ENCODE assay signal across 28 mouse cellular contexts in the genomic region with DNA sequence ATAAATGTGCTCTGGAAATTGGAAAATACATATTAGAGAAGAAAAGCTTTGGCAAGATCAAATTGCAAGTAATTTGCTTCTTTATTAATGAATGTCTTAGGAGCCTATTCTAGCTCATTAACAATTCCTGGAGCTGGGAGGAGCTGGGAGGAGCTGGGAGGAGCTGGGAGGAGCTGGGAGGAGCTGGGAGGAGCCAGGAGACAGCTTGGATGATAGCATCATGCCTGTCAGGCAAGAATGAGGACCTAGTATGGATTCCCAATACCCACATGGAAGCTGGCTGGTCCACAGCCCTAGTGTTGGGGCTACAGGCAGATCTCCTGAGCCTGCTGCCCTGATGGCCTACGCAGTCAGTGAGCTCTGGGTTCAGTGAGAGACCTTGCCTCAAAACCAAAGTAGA. TPM values are rescaled to one million over a fixed set of nuclear protein-coding genes. Genes with fewer than 3 reads are reported as not detected.
A peak's percentile ranks its signal among the peaks of the same experiment; 100 is the strongest.
DNase-seq lines count a peak whose midpoint lies in the region; ATAC-seq and TF ChIP-seq lines count a peak whose summit lies in the region.
"Had no signal": no experiment of that assay in that cellular context is flagged by ENCODE, and none has a peak within 500 bp of the region (broad histone marks: within the 10 kb centered on the region; RNA-seq: fewer than 3 reads in every experiment).

No protein-coding gene starts in this region.

- H3K9ac ChIP-seq in kidney, embryonic 14.5 days (ENCODE audit: low read depth, low read length), result no peak overlapping the region
- H3K9ac ChIP-seq in kidney, postnatal 0 days (ENCODE audit: low read depth, low read length), result no peak overlapping the region
- H3K9ac ChIP-seq: embryonic facial prominence, embryonic 13.5 days; forebrain, embryonic 15.5 days; heart, embryonic 12.5 days; hindbrain, embryonic 14.5 days; liver, embryonic 14.5 days; lung, embryonic 14.5 days; midbrain, embryonic 15.5 days; neural tube, embryonic 15.5 days had no signal

- H3K27ac ChIP-seq in kidney, embryonic 14.5 days (ENCODE audit: low read depth, low read length), result no peak overlapping the region
- H3K27ac ChIP-seq in kidney, postnatal 0 days, result no peak overlapping the region
- H3K27ac ChIP-seq: embryonic facial prominence, embryonic 13.5 days; forebrain, embryonic 10.5 days; forebrain, embryonic 15.5 days; hindbrain, embryonic 14.5 days; liver, embryonic 14.5 days; midbrain, embryonic 10.5 days; midbrain, embryonic 15.5 days; neural tube, embryonic 15.5 days had no signal

- peak; percentile 39 to 53 for DNase-seq in adrenal gland, adult (ENCODE audit: inconsistent age in 2 of 2, low spot score in 1 of 2)
- no peak for DNase-seq in adrenal gland, postnatal 4 days (ENCODE audit: low spot score in 2 of 2)
- peak; percentile 52 for DNase-seq in kidney, adult 11 months
- peak; percentile 41 for DNase-seq in R1 (ENCODE audit: low read depth, low spot score)
- DNase-seq in kidney, postnatal 0 days (ENCODE audit: low spot score), result no peak
- DNase-seq in embryo, embryonic 10.5 days (ENCODE audit: low spot score), result no peak
- DNase-seq in MN1 (ENCODE audit: low spot score), result no peak
- DNase-seq: cerebellum, adult 11-12 months; cerebellum, adult 9-11 months; gastrocnemius, postnatal 25 days; heart, adult 18-20 months; left cerebral cortex, postnatal 4 days; lung, embryonic 14.5 days; lung, postnatal 14 days; right cerebral cortex, postnatal 25 days; thymus, postnatal 14 days had no signal

- no peak overlapping the region for H3K4me3 ChIP-seq in kidney, embryonic 14.5 days (ENCODE audit: low read length)
- H3K4me3 ChIP-seq in kidney, postnatal 0 days (replicated peaks; ENCODE audit: low read depth, low read length), result no peak overlapping the region
- H3K4me3 ChIP-seq: embryonic facial prominence, embryonic 13.5 days; forebrain, embryonic 10.5 days; forebrain, embryonic 15.5 days; heart, embryonic 12.5 days; midbrain, embryonic 10.5 days; midbrain, embryonic 15.5 days; neural tube, embryonic 15.5 days had no signal

- H3K9me3 ChIP-seq in kidney, embryonic 14.5 days (ENCODE audit: control insufficient read depth, low read length), result no peaks in the 10 kb centered on the region
- H3K9me3 ChIP-seq in kidney, postnatal 0 days (replicated peaks; ENCODE audit: low read length), result no peaks in the 10 kb centered on the region
- H3K9me3 ChIP-seq: embryonic facial prominence, embryonic 13.5 days; forebrain, embryonic 10.5 days; forebrain, embryonic 15.5 days; heart, embryonic 12.5 days; midbrain, embryonic 10.5 days; midbrain, embryonic 15.5 days; neural tube, embryonic 15.5 days had no signal

- no peak overlapping the region for H3K4me2 ChIP-seq in kidney, embryonic 14.5 days (replicated peaks; ENCODE audit: low read depth, low read length)
- peak overlapping the region; percentile 61; the same call in 1 of the 2 replicates for H3K4me2 ChIP-seq in kidney, postnatal 0 days (ENCODE audit: low read length)
- H3K4me2 ChIP-seq: embryonic facial prominence, embryonic 13.5 days; forebrain, embryonic 15.5 days; heart, embryonic 12.5 days; hindbrain, embryonic 14.5 days; lung, embryonic 14.5 days; midbrain, embryonic 15.5 days; neural tube, embryonic 15.5 days had no signal

- H3K4me1 ChIP-seq in kidney, embryonic 14.5 days (ENCODE audit: control insufficient read depth, insufficient read depth, low read length), result peaks cover 11% of the 10 kb centered on the region; the same call in 1 of the 2 replicates
- H3K4me1 ChIP-seq in kidney, postnatal 0 days (replicated peaks; ENCODE audit: insufficient read depth, low read length), result peaks cover 9% of the 10 kb centered on the region

- no peak for TF ChIP-seq CTCF in kidney, postnatal 0 days (IDR thresholded peaks at IDR 0.05; ENCODE audit: low read depth)

- H3K36me3 ChIP-seq in kidney, embryonic 14.5 days (ENCODE audit: control insufficient read depth, insufficient read depth, low read length), result no peaks in the 10 kb centered on the region
- no peaks in the 10 kb centered on the region for H3K36me3 ChIP-seq in kidney, postnatal 0 days (ENCODE audit: insufficient read depth, low read length)
- H3K36me3 ChIP-seq: embryonic facial prominence, embryonic 13.5 days; forebrain, embryonic 10.5 days; forebrain, embryonic 15.5 days; heart, embryonic 12.5 days; midbrain, embryonic 10.5 days; midbrain, embryonic 15.5 days; neural tube, embryonic 15.5 days had no signal

- ATAC-seq in kidney, embryonic 14.5 days (ENCODE audit: low FRiP score, low TSS enrichment), result no peak
- ATAC-seq in kidney, postnatal 0 days (replicated peaks; ENCODE audit: low FRiP score, low read depth), result no peak
- ATAC-seq: forebrain, embryonic 15.5 days; intestine, postnatal 0 days; midbrain, embryonic 15.5 days had no signal

- H3K27me3 ChIP-seq in kidney, embryonic 14.5 days (ENCODE audit: control insufficient read depth, insufficient read depth, low read length), result peaks cover 26% of the 10 kb centered on the region
- H3K27me3 ChIP-seq in kidney, postnatal 0 days (ENCODE audit: insufficient read depth, low read length), result no peaks in the 10 kb centered on the region
- H3K27me3 ChIP-seq: CH12.LX had no signal

- 91% methylated on average over 1 of the region's 1 CpGs for WGBS in kidney, embryonic 14.5 days
- WGBS in kidney, postnatal 0 days, result 90% methylated on average over 1 of the region's 1 CpGs

RNA-seq across cellular contexts. Expression of gene Pde8a, which starts 2.6 kb away (rescaled TPM):
- 10 to 100 TPM; 22.3 to 25.8 TPM for total RNA-seq in adrenal gland, postnatal 4 days (2021)
- 4.0 and 7.6 TPM in 2 replicates for polyA plus RNA-seq in kidney, embryonic 14.5 days (2014; fragmentation: Nextera tagmentation; extraction: Ambion mirVana)
- 10.9 and 11.0 TPM in 2 replicates for polyA plus RNA-seq in kidney, postnatal 0 days (2015; fragmentation: Nextera tagmentation; extraction: Ambion mirVana)

Comparison
In these comparisons a context has a peak if more than half of its experiments do, and no peak if none do; other contexts are left out.
1. DNase-seq: peak in adrenal gland, adult (2 of 2), kidney, adult 11 months (single experiment) and R1 (single experiment); none in adrenal gland, postnatal 4 days (0 of 2), kidney, postnatal 0 days (single experiment), embryo, embryonic 10.5 days (single experiment) and MN1 (single experiment).